Mouse (Mus musculus) mature B cell (primary cell): ENCODE results near the gene Gm17660.

Source experiments
- in situ Hi-C: fragments of 300-500 bp; cut with MboI; formaldehyde crosslinking; loops from 2 replicates; pipeline ENCODE4 v1.14.3; 2019

The Gm17660 gene

DNA sequence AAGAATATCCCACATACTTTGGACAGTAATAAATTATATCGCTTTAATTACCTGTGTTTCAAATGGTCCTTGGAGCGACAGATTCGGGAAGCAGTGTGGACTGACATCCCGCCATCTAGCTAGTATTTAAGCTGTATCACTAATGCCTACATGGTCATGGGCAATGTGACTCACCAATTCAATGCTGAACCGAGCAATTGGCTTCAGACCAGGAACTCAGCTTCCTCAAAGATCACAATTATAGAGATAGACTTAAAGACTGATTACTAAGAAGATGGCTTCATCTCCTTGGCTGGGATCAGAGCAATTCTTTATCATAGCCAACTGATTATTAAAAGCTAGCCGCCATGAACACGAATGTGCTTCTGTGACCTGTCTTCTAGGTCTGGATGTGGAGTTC, at the start of gene Gm17660:
Gm17660 (minus strand) TSS at position 101 of the 400 bp plus-strand sequence.
- in situ Hi-C loops, result no loop called here

DNA sequence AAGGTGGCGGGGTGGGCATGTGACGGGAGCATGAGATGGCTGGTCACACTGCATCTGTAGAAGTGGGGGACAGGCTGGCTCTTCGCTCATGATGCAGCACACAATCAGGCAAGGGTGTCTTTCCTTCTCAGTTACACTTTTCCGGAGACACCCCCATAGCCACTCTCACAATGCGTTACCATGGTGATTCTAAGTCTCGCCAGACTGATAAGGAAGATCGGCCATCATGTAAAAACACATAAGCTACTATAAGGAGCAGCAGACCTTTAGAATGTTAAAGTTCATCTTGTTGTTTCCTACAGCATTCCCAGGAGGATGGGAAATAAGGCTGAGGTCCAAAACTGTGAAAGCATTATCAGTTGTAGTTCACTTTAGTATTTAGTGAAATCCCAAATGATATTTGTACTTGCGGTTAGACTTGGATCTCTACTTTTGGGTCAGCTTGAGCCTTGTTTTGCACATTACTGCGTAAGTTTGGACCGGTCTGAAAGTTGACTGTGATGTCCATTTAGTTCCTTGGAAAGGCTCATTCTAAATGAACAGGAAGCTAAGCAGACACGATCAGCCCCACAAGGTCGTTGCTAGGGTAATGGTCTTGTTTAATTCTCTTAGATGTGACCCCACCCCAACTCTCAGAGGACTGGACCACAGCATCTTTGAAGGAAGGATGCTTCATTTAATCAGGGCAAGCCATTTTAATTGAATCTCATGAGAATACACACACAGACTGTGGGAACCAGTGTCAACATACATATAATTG, 49.3 kb upstream of the Gm17660 start:
- in situ Hi-C loops, result no loop called here

DNA sequence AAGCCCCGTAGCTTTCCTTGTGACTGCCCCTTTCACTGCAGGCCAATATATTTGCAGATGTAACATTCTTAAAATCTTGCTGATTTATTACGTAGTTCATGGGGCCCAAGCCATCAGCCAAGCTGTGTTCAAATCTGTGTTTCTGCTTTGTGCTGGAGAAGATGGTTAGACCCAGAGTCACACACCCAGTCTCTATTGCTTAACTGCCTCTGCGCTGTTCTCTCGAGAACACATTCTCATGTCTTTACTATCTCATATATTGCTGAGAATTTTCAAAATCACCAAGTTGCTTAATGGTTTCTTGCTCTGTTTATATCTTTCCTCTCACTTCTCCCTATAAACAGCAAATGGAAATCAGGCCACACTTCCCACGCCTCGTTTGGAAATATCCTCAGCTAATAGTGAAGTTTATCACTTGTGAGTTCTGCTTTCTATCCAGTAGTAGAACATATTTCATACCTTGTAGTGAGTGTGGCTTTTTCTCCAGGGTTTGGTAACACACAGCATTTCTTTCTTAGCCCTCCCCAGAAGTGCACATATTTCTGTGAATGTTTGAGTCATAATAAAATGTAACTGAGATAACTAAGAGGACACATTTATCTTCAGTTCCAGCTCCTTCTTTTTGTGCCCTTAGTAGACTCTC, 46.7 kb upstream of the Gm17660 start:
- in situ Hi-C loops, result no loop called here

DNA sequence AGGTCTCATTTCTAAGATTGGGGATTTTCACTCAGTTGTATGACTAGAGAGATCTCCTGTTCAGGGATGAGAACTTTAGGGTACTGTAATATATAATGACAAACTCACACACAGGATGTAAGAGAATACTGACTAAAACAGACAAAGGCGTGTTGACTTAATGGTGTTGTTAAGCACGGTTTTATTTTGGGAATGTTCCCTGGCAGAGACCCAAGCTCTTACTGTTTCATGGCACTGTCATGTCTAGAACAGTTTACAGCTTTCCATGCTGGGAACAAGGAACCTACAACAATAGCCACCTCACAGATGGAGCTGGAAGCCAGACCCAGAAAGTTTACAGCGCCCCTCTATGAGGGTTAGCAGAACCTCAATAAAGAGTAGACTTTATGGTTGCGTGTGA, 38.5 kb upstream of the Gm17660 start:
- in situ Hi-C loops, result no loop called here

DNA sequence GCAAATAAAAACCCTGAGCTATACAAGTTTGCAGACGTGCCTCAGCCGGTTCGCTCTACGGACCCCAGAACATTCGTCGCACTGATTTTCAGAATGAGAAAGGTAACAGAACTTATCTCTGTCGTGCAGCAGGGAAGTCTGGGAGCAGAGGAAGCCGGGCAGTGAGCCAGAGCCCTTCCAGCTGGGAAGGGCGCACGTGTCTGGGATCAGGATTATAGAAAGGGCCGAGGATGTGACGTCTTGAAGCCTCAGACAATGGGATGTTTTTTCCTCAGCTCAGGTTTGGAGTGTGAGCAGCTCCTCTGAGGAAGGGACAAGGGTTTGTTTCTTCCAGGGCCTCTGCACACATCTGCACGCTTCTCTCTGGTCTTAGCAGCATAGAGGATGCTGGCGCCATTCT, 37.7 kb upstream of the Gm17660 start:
- in situ Hi-C loops, result no loop called here

DNA sequence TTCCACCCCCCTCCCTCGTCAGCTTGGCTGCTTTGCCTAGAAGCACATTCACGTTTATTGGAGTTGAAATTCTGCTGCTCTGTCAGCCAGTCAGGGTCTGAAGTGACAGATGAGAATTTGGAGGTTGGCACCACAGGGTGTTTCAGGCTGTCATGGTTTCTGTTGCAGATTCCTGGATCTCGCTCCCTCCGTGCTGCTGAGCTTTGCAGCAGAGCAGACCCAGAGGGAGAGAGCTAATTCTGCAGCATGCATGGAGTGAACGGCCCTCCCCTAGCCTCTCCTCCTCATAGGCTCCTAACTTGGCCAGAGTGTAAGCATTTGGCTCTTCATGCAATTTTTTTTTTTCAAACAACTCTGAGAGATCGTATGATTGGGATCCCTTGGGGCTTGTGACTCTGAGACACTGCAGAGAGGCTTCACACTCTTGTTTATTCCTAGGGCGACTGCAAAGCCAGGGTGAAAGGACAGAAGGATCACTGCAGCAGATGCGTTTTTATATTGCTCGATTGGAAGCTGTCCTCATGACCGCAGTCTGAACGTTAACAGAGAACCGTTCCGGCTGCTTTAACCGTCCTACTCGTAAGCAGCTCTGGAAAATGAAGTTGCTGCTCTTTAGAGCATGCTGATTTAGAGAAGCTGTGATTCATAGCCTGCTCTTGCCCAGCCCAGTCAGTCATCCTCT, 36.2 kb upstream of the Gm17660 start, which contains the start of gene Sparcl1:
Sparcl1 (minus strand) TSS at position 243 of the 682 bp plus-strand sequence.
- in situ Hi-C loops, result no loop called here

DNA sequence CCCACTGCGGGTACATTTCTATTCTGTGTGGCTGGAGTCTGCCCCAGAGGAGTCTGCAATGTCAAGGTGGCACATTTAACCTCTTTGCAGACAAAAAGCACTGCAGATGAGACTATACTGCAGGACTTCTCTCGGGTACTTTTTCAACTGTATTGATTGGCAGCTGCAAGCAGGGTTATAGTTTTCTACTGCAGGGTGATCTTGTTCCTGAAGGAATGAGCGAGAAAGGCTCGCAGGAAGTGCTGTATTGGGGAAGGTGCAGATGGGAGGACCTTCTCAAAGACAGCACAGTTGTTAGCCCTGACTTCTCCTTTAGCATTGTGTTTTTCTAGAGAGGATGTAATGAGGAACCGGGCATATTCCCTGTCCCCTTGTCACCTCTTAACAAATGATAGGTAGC, 35.1 kb upstream of the Gm17660 start:
- in situ Hi-C loops, result no loop called here

DNA sequence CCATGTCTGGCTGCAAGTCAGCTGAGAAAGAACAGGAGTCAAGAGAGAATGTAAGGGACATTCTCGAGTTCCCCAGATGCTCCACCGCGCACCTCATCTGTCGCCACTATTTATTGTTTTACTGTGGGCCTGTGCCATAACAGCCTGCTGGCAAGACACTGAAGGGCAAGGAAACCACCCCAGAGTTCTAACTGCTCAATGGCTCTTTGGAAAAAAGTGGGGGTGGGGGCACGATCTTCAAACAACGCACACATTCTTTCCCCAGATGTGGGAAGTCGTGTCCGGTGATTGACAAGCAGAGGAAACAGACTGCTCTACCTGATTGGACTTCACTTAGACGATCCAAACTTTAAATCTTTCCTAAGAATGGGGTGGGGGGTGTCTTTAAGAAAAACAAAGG, 34.6 kb upstream of the Gm17660 start:
- in situ Hi-C loops, result no loop called here

DNA sequence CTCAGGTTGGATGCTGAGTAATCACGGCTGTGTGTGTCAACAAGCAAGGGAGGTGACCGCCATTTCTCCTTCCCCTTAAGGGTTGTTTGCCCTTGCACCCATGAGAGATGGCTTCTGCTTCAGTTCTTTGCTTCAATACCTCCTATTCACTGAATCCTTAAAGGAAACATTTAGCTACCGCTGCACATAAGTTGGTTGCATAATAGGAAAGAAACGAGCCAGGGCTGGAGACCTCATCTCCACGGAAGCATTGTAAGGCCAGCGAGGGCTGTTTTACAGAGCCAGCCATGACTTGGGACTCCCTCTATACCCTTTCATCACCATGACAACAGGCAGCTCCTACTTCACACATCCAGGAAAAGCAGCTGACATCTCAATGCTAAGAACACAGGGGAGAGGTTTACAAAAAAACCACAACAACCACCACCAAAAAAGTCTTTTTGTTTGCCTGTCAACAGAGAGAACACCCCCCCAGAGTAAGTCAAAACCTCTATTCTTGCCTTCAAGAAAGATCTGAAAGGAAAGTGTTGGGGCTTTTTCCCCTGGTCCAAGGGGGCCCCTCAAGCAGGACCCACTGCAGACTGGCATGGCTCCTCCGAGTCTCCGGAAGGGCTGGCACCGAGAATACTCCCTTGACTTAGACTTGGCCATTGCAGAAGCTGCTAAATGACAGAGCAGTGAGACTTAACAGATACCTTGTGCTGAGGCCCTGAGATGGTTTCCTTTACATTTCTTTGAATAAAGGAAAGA, 32.9 kb upstream of the Gm17660 start:
- in situ Hi-C loops, result no loop called here

DNA sequence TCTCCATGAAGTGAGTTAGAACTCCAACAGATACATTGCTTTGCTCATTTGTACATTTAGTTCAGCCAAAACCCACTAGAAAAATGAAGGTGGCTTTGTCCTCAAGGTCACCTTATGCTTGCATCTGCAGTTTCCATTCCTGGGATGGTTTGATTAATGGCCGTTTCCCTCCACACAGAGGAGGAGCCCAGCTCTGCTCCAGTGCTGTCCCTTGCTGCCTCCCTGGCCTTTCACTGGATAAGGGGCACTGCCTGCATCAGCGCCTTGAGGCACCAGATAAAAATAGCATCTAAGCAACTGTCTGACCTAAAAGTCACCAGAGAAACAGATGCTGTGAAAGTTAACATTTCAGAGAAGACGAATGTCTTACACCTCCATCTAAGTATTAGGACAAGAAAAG, 32.1 kb upstream of the Gm17660 start:
- in situ Hi-C loops, result no loop called here

DNA sequence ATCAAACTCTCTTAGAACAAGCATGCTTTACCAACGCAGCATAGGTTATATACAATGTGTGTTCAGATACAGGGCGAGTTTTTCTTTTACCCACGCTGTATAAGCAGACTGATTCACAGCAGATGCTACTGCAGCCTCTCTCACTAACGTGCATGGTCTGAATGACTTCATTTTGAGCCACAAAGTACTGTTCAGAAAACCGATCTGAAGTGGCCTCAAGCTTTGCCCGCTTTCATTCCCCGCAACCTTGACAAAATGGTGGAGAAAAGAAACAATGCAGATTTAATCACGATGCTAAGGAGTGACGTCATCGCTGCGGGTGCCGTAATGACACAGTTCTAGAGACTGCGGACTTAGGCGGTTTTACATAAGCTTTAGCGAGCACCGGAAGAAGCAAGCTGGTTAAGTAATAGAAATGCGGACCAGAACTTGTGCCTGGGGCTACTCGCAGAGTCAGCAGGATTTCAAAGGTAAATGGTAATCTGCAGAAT, 31.5 kb upstream of the Gm17660 start:
- in situ Hi-C loops, result no loop called here

DNA sequence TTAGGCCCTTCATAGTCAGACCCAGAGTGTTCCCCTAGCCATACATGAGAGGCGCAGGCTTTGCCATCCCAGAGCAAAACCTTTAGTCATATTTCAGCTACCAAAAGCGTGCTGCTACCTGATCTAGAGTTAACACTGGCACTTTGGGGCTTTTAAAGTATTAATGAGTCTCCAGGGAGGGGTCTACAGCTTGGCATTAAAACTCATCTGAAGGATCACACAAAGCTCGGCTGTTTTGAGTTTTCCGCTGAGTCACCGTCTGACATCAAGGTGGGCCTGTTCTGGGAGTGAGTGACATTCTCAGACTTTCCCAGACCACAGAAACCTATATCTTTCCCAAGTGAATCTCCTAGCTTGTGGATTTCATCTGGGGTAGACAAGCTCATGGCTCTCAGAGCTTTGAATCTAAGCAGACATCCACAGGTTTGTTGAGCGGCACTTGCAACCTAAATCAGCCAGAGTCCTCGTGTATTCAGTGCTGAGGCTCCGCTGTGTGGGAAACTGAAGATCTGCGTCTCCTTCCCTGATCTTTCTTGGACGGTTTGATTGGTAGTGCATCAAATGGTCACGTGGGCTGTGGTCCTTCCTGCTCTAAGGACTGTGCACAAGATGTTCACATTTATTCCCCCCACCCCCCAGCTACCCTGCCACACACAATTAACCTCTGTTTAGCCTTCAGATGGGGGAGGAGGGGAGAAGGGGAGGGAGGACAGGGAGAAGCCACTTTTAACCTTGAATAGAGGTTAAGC, 30.9 kb upstream of the Gm17660 start:
- in situ Hi-C loops, result no loop called here

DNA sequence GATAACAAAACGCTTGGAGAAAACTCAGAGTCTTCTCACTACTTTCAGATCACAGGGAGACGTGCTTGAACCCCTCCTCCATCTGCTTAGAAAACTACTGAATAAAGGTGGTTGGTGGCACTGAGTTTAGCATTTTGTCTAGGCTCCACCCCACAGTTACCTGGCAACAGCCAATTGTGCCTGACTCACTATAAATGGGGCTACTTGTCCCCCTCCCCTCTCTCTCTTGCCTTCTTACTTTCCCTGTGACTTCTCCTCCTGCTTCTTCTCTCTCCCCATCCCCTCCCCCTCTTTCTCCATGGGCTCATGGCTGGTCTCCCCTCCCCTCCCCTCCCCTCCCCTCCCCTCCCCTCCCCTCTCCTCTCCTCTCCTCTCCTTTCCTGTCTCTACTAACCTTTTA, 26.7 kb upstream of the Gm17660 start:
- in situ Hi-C loops, result no loop called here

DNA sequence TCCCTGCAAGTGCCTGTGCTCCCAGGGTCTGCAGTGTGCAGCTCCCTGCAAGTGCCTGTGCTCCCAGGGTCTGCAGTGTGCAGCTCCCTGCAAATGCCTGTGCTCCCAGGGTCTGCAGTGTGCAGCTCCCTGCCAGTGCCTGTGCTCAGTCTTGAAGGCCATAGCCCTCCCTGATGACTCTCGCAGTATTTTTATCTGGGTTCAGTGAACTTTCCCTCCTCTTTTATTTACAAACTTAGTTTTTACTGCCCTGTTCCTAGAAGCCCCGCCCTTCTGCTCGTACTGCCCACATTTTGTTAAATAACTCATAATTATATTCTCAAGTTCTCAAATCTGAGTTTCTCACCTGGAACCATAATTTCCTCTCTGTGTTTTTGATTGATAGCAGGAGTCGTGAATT, 25.8 kb upstream of the Gm17660 start:
- in situ Hi-C loops, result no loop called here

DNA sequence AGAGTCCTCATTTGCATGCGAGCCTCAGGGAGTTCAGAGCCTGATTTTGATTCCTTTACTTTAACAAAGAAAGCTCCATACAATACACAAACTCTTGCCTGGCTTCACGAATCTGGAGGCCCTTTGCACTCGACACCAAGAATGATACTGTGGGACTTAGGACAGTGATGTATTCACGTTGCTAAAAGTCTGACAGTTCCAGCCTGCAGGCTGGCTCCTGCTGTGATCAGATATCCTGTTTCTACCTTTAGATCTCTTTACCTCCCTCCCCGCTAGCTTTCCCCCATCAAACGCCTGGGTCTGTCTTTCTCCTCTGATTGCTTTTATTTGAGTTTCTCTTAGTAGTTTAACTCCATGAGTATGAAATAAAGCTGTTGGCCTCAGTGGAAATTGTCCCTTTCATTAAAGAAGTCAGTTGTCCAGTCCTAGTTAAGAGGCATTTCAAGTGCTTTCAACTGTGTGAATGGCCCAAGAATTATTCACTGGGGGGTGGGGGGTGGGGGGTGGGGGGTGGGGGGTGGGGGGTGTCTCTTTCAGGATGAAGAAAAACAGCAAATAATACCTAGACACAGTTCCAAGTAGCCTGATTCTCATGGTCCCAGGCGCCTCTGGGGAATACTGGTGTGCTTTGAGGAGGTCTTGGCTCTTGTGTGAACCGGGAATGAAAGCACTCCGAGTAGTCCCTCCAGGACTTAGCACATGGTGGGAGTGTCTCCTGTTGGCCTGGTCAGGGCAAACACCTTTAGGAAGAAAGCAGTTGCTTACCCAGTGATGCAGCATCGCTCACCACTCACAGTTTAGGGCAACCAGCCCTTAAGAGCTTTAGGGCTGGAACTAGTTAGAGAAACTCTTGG, 24.5 kb upstream of the Gm17660 start:
- in situ Hi-C loops, result no loop called here

DNA sequence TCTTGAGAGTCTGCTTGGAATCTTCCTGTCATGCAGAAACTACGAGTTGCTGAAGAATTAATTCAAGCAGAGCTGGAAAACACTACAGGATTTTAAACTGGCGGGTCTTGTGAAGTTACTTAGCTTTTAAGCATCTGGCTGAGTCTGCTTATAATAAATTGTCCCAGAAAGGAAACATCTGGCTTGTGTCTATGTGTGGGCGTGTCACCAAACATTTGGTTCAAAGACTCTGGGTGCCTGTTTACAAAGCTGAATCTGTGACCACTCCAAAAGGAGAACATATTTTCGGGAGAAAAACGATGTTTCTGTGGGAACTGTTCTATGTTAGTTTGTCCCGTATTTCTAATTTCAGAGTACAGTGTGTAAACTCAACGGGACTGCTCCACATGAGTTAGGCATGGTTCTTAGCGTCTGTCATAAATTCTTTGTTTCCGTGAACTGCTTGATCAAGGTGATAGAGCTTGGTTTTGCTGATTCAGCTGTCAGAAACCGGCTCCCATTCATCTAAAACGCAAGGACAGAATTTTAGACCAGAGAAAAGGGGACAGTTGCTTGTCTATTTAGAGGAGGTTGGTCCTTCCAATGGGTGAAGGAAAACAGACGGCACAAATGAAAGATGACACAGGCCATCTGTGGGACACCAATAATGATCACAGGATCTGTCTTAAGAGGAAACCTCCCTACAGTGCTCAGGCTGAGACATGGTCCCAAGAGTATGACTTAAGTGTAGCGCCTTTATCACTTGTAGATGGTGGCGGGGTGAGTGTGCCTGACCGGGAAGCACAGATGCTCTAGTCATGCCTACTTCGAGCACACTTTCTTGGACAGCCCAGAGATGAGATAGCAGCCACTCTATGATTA, 18.9 kb upstream of the Gm17660 start:
- in situ Hi-C loops, result no loop called here

DNA sequence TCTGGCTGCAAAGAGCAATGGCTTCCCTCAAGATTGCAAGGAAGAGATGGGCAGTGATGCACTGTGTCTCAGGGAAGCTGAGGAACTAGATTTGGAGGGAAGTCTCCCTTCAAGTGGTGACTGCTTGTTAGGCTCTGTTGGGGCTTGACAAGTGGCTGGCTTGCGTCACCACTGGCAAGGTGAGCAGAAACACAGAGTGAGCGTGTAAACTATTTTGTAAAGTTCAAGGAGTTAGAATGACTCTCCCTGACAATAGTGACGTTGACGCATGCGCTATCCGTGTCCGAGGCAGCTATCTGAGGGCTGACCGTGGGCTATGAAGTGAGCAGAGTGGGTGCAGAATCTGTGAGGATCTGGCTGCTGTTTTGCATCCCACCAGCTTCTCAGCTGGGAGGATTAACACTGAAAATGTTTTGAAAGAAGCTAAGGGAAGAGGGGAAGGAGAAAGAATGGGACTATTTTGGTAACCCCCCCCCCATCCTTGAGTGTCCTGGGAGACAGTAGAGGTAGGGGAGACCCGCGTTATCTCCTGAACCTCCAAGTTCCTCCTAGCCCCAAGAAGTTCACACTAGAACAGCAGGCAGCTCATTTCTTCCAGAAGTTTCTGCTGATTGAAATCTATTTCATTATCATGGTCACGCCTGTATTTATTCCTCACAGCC, 18.1 kb upstream of the Gm17660 start:
- in situ Hi-C loops, result no loop called here

DNA sequence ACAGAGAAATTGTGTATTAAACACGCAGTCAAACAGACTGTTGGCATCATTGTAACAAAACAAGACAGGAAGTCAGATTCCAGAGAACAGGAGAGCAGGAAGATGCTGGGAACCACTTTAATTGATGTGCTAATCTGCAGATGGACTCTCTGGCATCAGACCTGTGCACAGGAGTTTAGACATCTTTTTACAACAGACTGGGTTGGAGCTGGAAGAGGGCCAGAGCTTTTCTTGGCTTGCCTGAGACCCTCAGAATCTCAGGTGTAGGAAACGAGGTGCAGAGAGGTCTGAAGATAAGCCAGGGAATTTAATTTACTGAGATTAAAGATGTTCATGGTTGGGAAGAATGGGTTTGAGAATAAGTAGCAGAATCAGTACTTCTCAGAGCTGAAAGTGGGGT, 12.3 kb upstream of the Gm17660 start:
- in situ Hi-C loops, result no loop called here

DNA sequence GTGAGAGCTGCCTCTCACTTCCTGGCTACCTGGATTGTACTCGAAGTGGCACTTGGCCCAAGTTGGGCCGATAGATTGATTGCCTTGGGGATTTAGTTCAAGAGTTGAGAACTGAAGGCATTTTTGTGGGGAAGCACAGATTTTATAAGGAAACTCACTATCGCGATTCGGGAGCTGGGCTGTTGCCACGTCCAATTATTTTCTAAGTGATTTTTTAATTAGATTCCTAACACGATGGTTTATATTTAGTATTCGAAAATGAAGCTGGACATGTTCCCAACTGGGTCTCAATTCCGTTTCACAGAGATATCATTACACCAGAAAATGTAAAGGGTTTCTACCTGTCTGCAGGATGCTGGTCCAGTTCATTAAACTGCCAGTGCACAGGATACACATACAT, 8.0 kb upstream of the Gm17660 start:
- in situ Hi-C loops, result no loop called here
